Mouse (Mus musculus): ENCODE measurements around the gene Prpf4.

DNA sequence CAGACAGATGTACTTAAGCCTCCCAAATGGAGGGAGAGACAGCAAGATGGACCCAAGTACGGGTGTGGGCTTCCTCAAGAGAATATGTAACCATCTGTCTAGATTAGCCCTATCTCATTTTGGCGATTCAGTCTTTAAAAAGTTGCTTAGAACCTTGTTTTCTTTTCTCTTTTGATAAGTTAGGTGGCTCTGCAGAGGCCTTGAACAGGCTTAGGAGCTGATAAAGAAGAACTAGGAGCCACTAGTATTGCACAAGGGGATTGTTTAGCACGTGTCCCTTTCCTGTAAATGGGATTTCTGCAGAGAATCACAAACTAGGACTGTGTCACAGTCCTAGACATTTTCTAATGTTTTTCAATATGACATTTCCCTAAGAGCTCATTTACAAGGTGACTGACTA, 39.5 kb upstream of the Prpf4 start:
- no peak for TF ChIP-seq POLR2A (IDR thresholded peaks at IDR 0.05; ENCODE audit: low read depth, low read length)
- TF ChIP-seq CTCF (IDR thresholded peaks at IDR 0.05; ENCODE audit: borderline replicate concordance, insufficient read depth, low read length) = no peak

Measured in embryonic fibroblast, embryonic 13.5 days (primary cell).